Mouse (Mus musculus) hindbrain, embryonic 10.5 days (tissue): ENCODE results near the gene E2f2. TPM values are rescaled to one million over a fixed set of nuclear protein-coding genes. Genes with fewer than 3 reads are reported as not detected.
A peak's percentile ranks its signal among the peaks of the same experiment; 100 is the strongest.

ENCODE experiments used
- DNase-seq: peaks from one replicate; pipeline ENCODE4 v3.0.0-alpha.2; 2017; ENCODE audit warnings: low spot score
- H3K27ac ChIP-seq: fragments of 300-500 bp; sonication (generic); 2 replicates; pipeline ENCODE4 v1.5.1; 2016; ENCODE audit warnings: mild to moderate bottlenecking, moderate library complexity
- H3K27me3 ChIP-seq: fragments of 300-500 bp; sonication (generic); 2 replicates; pipeline ENCODE4 v1.6.1; 2016; ENCODE audit warnings: mild to moderate bottlenecking; ENCODE audit not compliant: poor library complexity, insufficient read depth, severe bottlenecking
- H3K36me3 ChIP-seq: fragments of 300-500 bp; sonication (generic); 2 replicates; pipeline ENCODE4 v1.6.1; 2016; ENCODE audit warnings: mild to moderate bottlenecking, moderate library complexity
- H3K4me1 ChIP-seq: fragments of 300-500 bp; sonication (generic); replicated peaks from 2 replicates; pipeline ENCODE4 v1.6.1; 2016; ENCODE audit warnings: mild to moderate bottlenecking
- H3K4me3 ChIP-seq: fragments of 300-500 bp; sonication (generic); 2 replicates; pipeline ENCODE4 v1.5.1; 2016; ENCODE audit warnings: mild to moderate bottlenecking, moderate library complexity
- H3K9me3 ChIP-seq: fragments of 300-500 bp; sonication (generic); 2 replicates; pipeline ENCODE4 v1.6.1; 2016; ENCODE audit warnings: mild to moderate bottlenecking, moderate library complexity
- whole genome bisulfite sequencing: fragments of 180-500 bp; shearing (Covaris S2); methylation state at CpG from one replicate; pipeline ENCODE4 v1.1.7; 2016; 5-methylcytosine and 5-hydroxymethylcytosine counted together
- polyA plus RNA-seq: library from polyadenylated mRNA; unstranded; fragments of >200 nt; fragmentation: Nextera tagmentation; extraction: Ambion mirVana; gene quantifications from 2 replicates; pipeline ENCODE4 v1.2.1, GENCODE M21; 2016

E2f2 gene
- polyA plus RNA-seq, 1 experiment from 2014 or later, result 9.0 TPM

- no peak overlapping the region for H3K4me3 ChIP-seq
- DNase-seq, result peak; percentile 61
- H3K36me3 ChIP-seq, result no peaks in the 10 kb centered on the region
- peaks cover 28% of the 10 kb centered on the region for H3K27me3 ChIP-seq
- H3K9me3 ChIP-seq, result no peaks in the 10 kb centered on the region
- peak overlapping the region; percentile 74 for H3K27ac ChIP-seq
- 64% methylated on average over 13 of the region's 13 CpGs for WGBS
- peaks cover 43% of the 10 kb centered on the region for H3K4me1 ChIP-seq
Measured at GRCm38 (mm10) chr4:136223549-136224239, 51.5 kb downstream of the E2f2 start.

GRCm38 (mm10) chr4:136224240-136224559, 52.0 kb downstream of the E2f2 start:
- Histone ChIP-seq H3K4me1 (peaks cover 38% of the 10 kb centered on the region), H3K27ac (peak overlapping the region; percentile 74), H3K4me3 (no peak overlapping the region), H3K9me3 (no peaks in the 10 kb centered on the region), H3K36me3 (no peaks in the 10 kb centered on the region; the same call in 1 of the 2 replicates), H3K27me3 (peaks cover 22% of the 10 kb centered on the region)
- 40% methylated on average over 5 of the region's 5 CpGs for WGBS
- DNase-seq, result no peak

GRCm38 (mm10) chr4:136224677-136225460, 52.7 kb downstream of the E2f2 start:
- peak overlapping the region; percentile 74 for H3K27ac ChIP-seq
- peaks cover 16% of the 10 kb centered on the region for H3K27me3 ChIP-seq
- no peaks in the 10 kb centered on the region for H3K9me3 ChIP-seq
- no peak overlapping the region for H3K4me3 ChIP-seq
- H3K36me3 ChIP-seq, result no peaks in the 10 kb centered on the region; the same call in 1 of the 2 replicates
- DNase-seq, result no peak
- 83% methylated on average over 23 of the region's 23 CpGs for WGBS
- peaks cover 32% of the 10 kb centered on the region for H3K4me1 ChIP-seq

- peaks cover 20% of the 10 kb centered on the region for H3K4me1 ChIP-seq
- no peak for DNase-seq
- 78% methylated on average over 7 of the region's 7 CpGs for WGBS
Measured at GRCm38 (mm10) chr4:136227408-136227807, 55.2 kb downstream of the E2f2 start.

GRCm38 (mm10) chr4:136228640-136229039, 56.4 kb downstream of the E2f2 start:
- no peak for DNase-seq
- no peak overlapping the region for H3K4me3 ChIP-seq
- 77% methylated on average over 5 of the region's 5 CpGs for WGBS
- H3K27ac ChIP-seq, result peak overlapping the region; percentile 46; the same call in 1 of the 2 replicates
- no peaks in the 10 kb centered on the region; the same call in 1 of the 2 replicates for H3K27me3 ChIP-seq
- H3K4me1 ChIP-seq, result peaks cover 19% of the 10 kb centered on the region
- no peaks in the 10 kb centered on the region; the same call in 1 of the 2 replicates for H3K36me3 ChIP-seq
- no peaks in the 10 kb centered on the region for H3K9me3 ChIP-seq

More at GRCm38 (mm10) chr4:136227408-136227807, 55.2 kb downstream of the E2f2 start:
- no peaks in the 10 kb centered on the region for H3K9me3 ChIP-seq
- H3K27me3 ChIP-seq, result no peaks in the 10 kb centered on the region; the same call in 1 of the 2 replicates
- no peak overlapping the region for H3K4me3 ChIP-seq
- no peak overlapping the region for H3K27ac ChIP-seq
- H3K36me3 ChIP-seq, result no peaks in the 10 kb centered on the region; the same call in 1 of the 2 replicates

- Histone ChIP-seq H3K27me3 (peaks cover 87% of the 10 kb centered on the region), H3K27ac (no peak overlapping the region), H3K36me3 (peaks cover 9% of the 10 kb centered on the region), H3K4me1 (peaks cover 49% of the 10 kb centered on the region), H3K4me3 (peak overlapping the region; percentile 24), H3K9me3 (no peaks in the 10 kb centered on the region)
- DNase-seq, result no peak
- 18% methylated on average over 13 of the region's 13 CpGs for WGBS
Measured at GRCm38 (mm10) chr4:136238669-136239068, 66.5 kb downstream of the E2f2 start.

GRCm38 (mm10) chr4:136239111-136239510, 66.9 kb downstream of the E2f2 start:
- DNase-seq, result no peak
- peaks cover 45% of the 10 kb centered on the region for H3K4me1 ChIP-seq
- peaks cover 87% of the 10 kb centered on the region for H3K27me3 ChIP-seq
- H3K36me3 ChIP-seq, result peaks cover 7% of the 10 kb centered on the region
- no peak overlapping the region for H3K4me3 ChIP-seq
- H3K27ac ChIP-seq, result no peak overlapping the region
- no peaks in the 10 kb centered on the region for H3K9me3 ChIP-seq
- WGBS, result 68% methylated on average over 9 of the region's 9 CpGs

GRCm38 (mm10) chr4:136239622-136240021, 67.4 kb downstream of the E2f2 start:
- Histone ChIP-seq H3K27me3 (peaks cover 87% of the 10 kb centered on the region), H3K36me3 (peaks cover 4% of the 10 kb centered on the region), H3K4me3 (no peak overlapping the region), H3K27ac (no peak overlapping the region), H3K4me1 (peaks cover 43% of the 10 kb centered on the region), H3K9me3 (no peaks in the 10 kb centered on the region)
- DNase-seq, result peak; percentile 81
- 23% methylated on average over 8 of the region's 8 CpGs for WGBS

- Histone ChIP-seq H3K4me3 (no peak overlapping the region), H3K9me3 (no peaks in the 10 kb centered on the region), H3K36me3 (peaks cover 4% of the 10 kb centered on the region), H3K27me3 (peaks cover 92% of the 10 kb centered on the region), H3K27ac (0 out of 2 replicates have a peak overlapping the region, but pooled peaks have one; percentile 53), H3K4me1 (peaks cover 43% of the 10 kb centered on the region)
- WGBS, result 66% methylated on average over 14 of the region's 14 CpGs
- no peak for DNase-seq
Measured at GRCm38 (mm10) chr4:136240123-136240522, 67.9 kb downstream of the E2f2 start.

GRCm38 (mm10) chr4:136240955-136241354, 68.8 kb downstream of the E2f2 start:
- Histone ChIP-seq H3K27me3 (peaks cover 98% of the 10 kb centered on the region), H3K4me3 (peak overlapping the region; percentile 21), H3K9me3 (no peaks in the 10 kb centered on the region), H3K27ac (peak overlapping the region; percentile 74), H3K36me3 (peaks cover 4% of the 10 kb centered on the region), H3K4me1 (peaks cover 48% of the 10 kb centered on the region)
- peak; percentile 72 for DNase-seq
- 26% methylated on average over 8 of the region's 8 CpGs for WGBS

GRCm38 (mm10) chr4:136242065-136242703, 70.0 kb downstream of the E2f2 start:
- peak; percentile 22 for DNase-seq
- whole genome bisulfite sequencing, result 45% methylated on average over 8 of the region's 8 CpGs

GRCm38 (mm10) chr4:136242728-136243127, 70.5 kb downstream of the E2f2 start:
- H3K4me1 ChIP-seq, result peaks cover 60% of the 10 kb centered on the region
- 83% methylated on average over 7 of the region's 7 CpGs for WGBS
- peaks cover 98% of the 10 kb centered on the region for H3K27me3 ChIP-seq
- no peak overlapping the region for H3K27ac ChIP-seq
- DNase-seq, result no peak
- no peaks in the 10 kb centered on the region for H3K9me3 ChIP-seq
- H3K36me3 ChIP-seq, result peaks cover 4% of the 10 kb centered on the region
- H3K4me3 ChIP-seq, result no peak overlapping the region

More at GRCm38 (mm10) chr4:136242065-136242703, 70.0 kb downstream of the E2f2 start:
- Histone ChIP-seq H3K4me1 (peaks cover 60% of the 10 kb centered on the region), H3K27me3 (peaks cover 98% of the 10 kb centered on the region), H3K4me3 (no peak overlapping the region), H3K36me3 (peaks cover 4% of the 10 kb centered on the region), H3K9me3 (no peaks in the 10 kb centered on the region), H3K27ac (no peak overlapping the region)
